Mouse (Mus musculus): Measurements from ENCODE around the gene Gtf2ird2. TPM values are rescaled to one million over a fixed set of nuclear protein-coding genes. Genes with fewer than 3 reads are reported as not detected.

Gene Gtf2ird2
- polyA plus RNA-seq, 1 experiment, result 13.6 TPM

- Histone ChIP-seq H3K36me3 (ENCODE audit: control insufficient read depth, insufficient read depth, low read length) (peaks cover 4% of the 10 kb centered on the region), H3K27ac (ENCODE audit: control insufficient read depth, insufficient read depth, low read depth, low read length) (no peak overlapping the region), H3K4me3 (ENCODE audit: control insufficient read depth, low read depth, low read length) (no peak overlapping the region), H3K4me1 (ENCODE audit: control insufficient read depth, insufficient read depth, low read length) (no peaks in the 10 kb centered on the region), H3K27me3 (ENCODE audit: control insufficient read depth, insufficient read depth, low read length) (no peaks in the 10 kb centered on the region)
- no peak for TF ChIP-seq POLR2A (IDR thresholded peaks at IDR 0.05; ENCODE audit: control insufficient read depth, low read depth, low read length)
- TF ChIP-seq CTCF (IDR thresholded peaks at IDR 0.05; ENCODE audit: control insufficient read depth, insufficient read depth, insufficient replicate concordance, low read depth, low read length), result no peak
These were observed 67.3 kb downstream of the Gtf2ird2 start for GRCm38 (mm10) chr5:134251083-134251482.

DNA sequence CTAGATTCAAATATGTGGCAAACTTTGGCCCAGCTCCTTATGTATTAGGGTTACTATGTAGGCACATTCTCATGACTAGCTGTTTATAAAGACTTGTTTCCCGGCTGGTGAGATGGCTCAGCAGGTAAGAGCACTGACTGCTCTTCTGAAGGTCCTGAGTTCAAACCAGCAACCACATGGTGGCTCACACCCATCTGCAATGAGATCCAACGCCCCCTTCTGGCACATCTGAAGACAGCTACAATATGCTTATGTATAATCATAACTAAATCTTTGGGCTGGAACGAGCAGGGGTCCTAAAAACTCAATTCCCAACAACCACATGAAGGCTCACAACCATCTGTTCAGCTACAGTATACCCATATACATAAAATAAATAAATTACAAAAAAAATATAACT lies 70.0 kb downstream of the Gtf2ird2 start:
- H3K36me3 ChIP-seq (ENCODE audit: control insufficient read depth, insufficient read depth, low read length), result peaks cover 4% of the 10 kb centered on the region
- TF ChIP-seq POLR2A (IDR thresholded peaks at IDR 0.05; ENCODE audit: control insufficient read depth, low read depth, low read length) (no peak), CTCF (IDR thresholded peaks at IDR 0.05; ENCODE audit: control insufficient read depth, insufficient read depth, insufficient replicate concordance, low read depth, low read length) (no peak)
- no peak overlapping the region for H3K27ac ChIP-seq (ENCODE audit: control insufficient read depth, insufficient read depth, low read depth, low read length)
- H3K4me3 ChIP-seq (ENCODE audit: control insufficient read depth, low read depth, low read length), result no peak overlapping the region
- no peaks in the 10 kb centered on the region for H3K4me1 ChIP-seq (ENCODE audit: control insufficient read depth, insufficient read depth, low read length)
- H3K27me3 ChIP-seq (ENCODE audit: control insufficient read depth, insufficient read depth, low read length), result no peaks in the 10 kb centered on the region

- Histone ChIP-seq H3K4me1 (ENCODE audit: control insufficient read depth, insufficient read depth, low read length) (no peaks in the 10 kb centered on the region), H3K27ac (ENCODE audit: control insufficient read depth, insufficient read depth, low read depth, low read length) (no peak overlapping the region), H3K4me3 (ENCODE audit: control insufficient read depth, low read depth, low read length) (no peak overlapping the region), H3K27me3 (ENCODE audit: control insufficient read depth, insufficient read depth, low read length) (no peaks in the 10 kb centered on the region), H3K36me3 (ENCODE audit: control insufficient read depth, insufficient read depth, low read length) (peaks cover 2% of the 10 kb centered on the region)
- TF ChIP-seq CTCF (IDR thresholded peaks at IDR 0.05; ENCODE audit: control insufficient read depth, insufficient read depth, insufficient replicate concordance, low read depth, low read length) (no peak), POLR2A (IDR thresholded peaks at IDR 0.05; ENCODE audit: control insufficient read depth, low read depth, low read length) (no peak)
These were observed 71.5 kb downstream of the Gtf2ird2 start for GRCm38 (mm10) chr5:134255294-134255693.

DNA sequence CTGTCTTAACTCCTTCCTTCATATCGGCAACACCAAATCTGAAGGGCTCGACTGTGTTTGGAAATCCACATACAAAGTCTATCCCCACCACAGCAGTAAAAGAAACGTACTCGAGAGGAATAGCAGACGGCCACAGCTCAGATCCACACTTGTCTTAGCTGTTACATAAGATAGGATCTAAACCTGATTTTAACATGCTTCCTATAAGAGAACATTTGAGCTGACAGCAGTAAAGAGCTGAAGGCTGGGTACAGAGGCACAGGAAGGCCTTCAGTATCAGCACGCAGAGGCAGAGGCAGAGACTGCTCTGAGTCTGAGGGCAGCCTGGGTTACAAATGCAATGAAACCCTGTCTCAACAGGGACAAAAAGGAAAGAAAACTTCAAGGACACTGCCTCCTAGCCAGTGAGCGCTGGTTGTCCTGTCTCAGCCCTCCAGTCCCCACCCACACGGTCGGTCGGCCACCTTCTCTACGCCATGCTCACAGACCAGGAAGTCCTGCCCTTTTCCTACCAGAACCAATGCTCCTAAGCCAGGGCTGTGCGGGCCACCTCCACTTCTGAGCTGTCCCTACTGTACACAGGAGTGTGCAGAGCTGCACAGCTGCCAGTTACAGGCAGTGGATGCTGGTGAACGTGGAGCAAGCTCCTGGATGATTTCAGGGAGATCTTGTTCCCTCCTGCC lies 73.7 kb downstream of the Gtf2ird2 start:
- Histone ChIP-seq H3K4me3 (ENCODE audit: control insufficient read depth, low read depth, low read length) (no peak overlapping the region), H3K27me3 (ENCODE audit: control insufficient read depth, insufficient read depth, low read length) (no peaks in the 10 kb centered on the region), H3K27ac (ENCODE audit: control insufficient read depth, insufficient read depth, low read depth, low read length) (no peak overlapping the region), H3K36me3 (ENCODE audit: control insufficient read depth, insufficient read depth, low read length) (peaks cover 2% of the 10 kb centered on the region), H3K4me1 (ENCODE audit: control insufficient read depth, insufficient read depth, low read length) (no peaks in the 10 kb centered on the region)
- TF ChIP-seq POLR2A (IDR thresholded peaks at IDR 0.05; ENCODE audit: control insufficient read depth, low read depth, low read length) (no peak), CTCF (IDR thresholded peaks at IDR 0.05; ENCODE audit: control insufficient read depth, insufficient read depth, insufficient replicate concordance, low read depth, low read length) (no peak)

- Histone ChIP-seq H3K4me1 (ENCODE audit: control insufficient read depth, insufficient read depth, low read length) (no peaks in the 10 kb centered on the region), H3K27ac (ENCODE audit: control insufficient read depth, insufficient read depth, low read depth, low read length) (no peak overlapping the region), H3K4me3 (ENCODE audit: control insufficient read depth, low read depth, low read length) (no peak overlapping the region), H3K36me3 (ENCODE audit: control insufficient read depth, insufficient read depth, low read length) (peaks cover 2% of the 10 kb centered on the region; the same call in 1 of the 2 replicates), H3K27me3 (ENCODE audit: control insufficient read depth, insufficient read depth, low read length) (no peaks in the 10 kb centered on the region)
- TF ChIP-seq CTCF (IDR thresholded peaks at IDR 0.05; ENCODE audit: control insufficient read depth, insufficient read depth, insufficient replicate concordance, low read depth, low read length), result no peak
- TF ChIP-seq POLR2A (IDR thresholded peaks at IDR 0.05; ENCODE audit: control insufficient read depth, low read depth, low read length), result no peak
These were observed 74.6 kb downstream of the Gtf2ird2 start for GRCm38 (mm10) chr5:134258395-134258794.

- Histone ChIP-seq H3K27ac (ENCODE audit: control insufficient read depth, insufficient read depth, low read depth, low read length) (no peak overlapping the region), H3K4me3 (ENCODE audit: control insufficient read depth, low read depth, low read length) (no peak overlapping the region), H3K36me3 (ENCODE audit: control insufficient read depth, insufficient read depth, low read length) (peaks cover 3% of the 10 kb centered on the region), H3K4me1 (ENCODE audit: control insufficient read depth, insufficient read depth, low read length) (no peaks in the 10 kb centered on the region), H3K27me3 (ENCODE audit: control insufficient read depth, insufficient read depth, low read length) (no peaks in the 10 kb centered on the region)
- TF ChIP-seq POLR2A (IDR thresholded peaks at IDR 0.05; ENCODE audit: control insufficient read depth, low read depth, low read length) (no peak), CTCF (IDR thresholded peaks at IDR 0.05; ENCODE audit: control insufficient read depth, insufficient read depth, insufficient replicate concordance, low read depth, low read length) (no peak)
These were observed 75.1 kb downstream of the Gtf2ird2 start for GRCm38 (mm10) chr5:134258934-134259333.

DNA sequence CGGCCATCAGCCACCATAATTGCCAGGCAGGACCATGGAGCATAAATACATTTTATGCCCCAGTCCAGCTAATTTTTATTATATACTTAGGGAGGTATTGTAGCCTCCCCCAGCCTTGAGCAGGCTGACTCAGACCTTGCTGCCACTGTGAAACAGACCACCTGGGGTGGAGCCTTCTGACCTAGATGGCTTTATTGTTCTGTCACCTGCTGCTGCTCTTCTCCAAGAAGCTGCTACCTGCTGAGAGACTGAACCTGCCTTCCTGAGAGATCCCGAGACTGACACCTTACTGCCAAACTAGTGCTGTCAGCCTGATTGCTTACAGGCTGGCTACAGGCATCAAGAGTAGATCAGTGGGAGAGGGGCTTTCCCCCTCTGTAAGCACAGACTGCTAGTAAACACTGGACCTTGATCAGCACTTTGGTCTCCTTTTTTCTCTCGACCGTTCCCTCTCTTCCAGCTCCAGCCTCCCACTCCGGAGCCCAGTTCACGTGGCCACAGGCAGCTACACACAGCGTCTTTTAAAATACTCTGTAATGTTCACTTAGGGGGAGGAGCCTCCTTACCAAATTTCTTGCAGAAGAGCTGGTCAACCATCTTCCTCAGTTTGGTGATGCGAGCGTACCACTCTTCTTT lies 76.3 kb downstream of the Gtf2ird2 start:
- TF ChIP-seq CTCF (IDR thresholded peaks at IDR 0.05; ENCODE audit: control insufficient read depth, insufficient read depth, insufficient replicate concordance, low read depth, low read length) (no peak), POLR2A (IDR thresholded peaks at IDR 0.05; ENCODE audit: control insufficient read depth, low read depth, low read length) (no peak)
- Histone ChIP-seq H3K36me3 (ENCODE audit: control insufficient read depth, insufficient read depth, low read length) (peaks cover 3% of the 10 kb centered on the region), H3K27me3 (ENCODE audit: control insufficient read depth, insufficient read depth, low read length) (no peaks in the 10 kb centered on the region), H3K4me3 (ENCODE audit: control insufficient read depth, low read depth, low read length) (peak overlapping the region; percentile 10; the same call in 1 of the 2 replicates), H3K4me1 (ENCODE audit: control insufficient read depth, insufficient read depth, low read length) (no peaks in the 10 kb centered on the region), H3K27ac (ENCODE audit: control insufficient read depth, insufficient read depth, low read depth, low read length) (no peak overlapping the region)
